In the genomic region with DNA sequence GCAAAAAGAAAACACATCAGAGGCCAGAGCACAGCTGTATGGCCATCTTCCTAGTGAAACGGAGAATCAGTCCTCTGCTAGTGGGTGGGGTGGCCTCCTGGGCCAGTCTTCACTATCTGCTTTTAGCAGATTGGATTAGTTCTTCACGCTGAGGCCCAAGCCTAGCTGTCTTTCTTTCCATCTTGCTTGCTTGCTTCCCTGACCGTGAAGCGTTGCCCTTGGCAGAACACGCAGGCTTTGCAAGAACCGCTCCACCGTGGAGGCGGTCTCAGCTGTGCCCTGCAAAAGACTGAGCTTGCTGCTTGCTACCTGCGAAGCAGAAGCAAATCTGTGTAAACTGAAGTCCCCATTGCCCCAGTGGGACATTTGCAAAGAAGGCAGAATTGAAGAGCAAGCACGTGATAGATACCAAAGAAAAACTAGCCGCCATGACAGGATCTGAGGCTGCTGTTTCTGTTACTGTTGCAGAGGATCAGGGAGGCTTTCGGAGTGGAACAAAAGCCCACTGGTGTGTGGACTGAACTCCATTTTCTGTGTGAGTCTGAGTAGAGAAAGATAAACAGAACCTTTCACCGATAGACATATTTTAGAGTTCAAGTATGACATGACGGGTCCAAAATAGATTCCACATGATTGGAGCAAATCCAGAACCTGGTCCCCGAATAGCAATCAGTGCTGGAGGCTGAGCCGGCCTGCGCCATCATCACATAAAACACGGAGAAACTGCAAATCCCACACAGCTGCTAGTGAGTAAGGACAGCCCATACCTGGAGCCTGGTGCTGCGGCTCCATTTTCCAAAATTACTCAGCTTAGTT, we compare ENCODE assay signal across 9 mouse cellular contexts.
DNase-seq lines count a peak whose midpoint lies in the region; ATAC-seq lines count a peak whose summit lies in the region.
"Had no signal": no experiment of that assay in that cellular context is flagged by ENCODE, and none has a peak within 500 bp of the region (broad histone marks: within the 10 kb centered on the region; RNA-seq: fewer than 3 reads in every experiment).

No protein-coding gene starts in this region.

- no peaks in the 10 kb centered on the region for H3K27me3 ChIP-seq in embryonic facial prominence, embryonic 12.5 days
- H3K27me3 ChIP-seq: Patski had no signal

- peaks cover 21% of the 10 kb centered on the region; the same call in 1 of the 2 replicates for H3K4me1 ChIP-seq in embryonic facial prominence, embryonic 12.5 days

- intact Hi-C loops in left cerebral cortex, postnatal 36 days (cut with DNase I) = no loop called here

- DNase-seq in left cerebral cortex, postnatal 36 days (ENCODE audit: low spot score in 2 of 2) = peak; percentile 7 to 8
- no peak for DNase-seq in left cerebral cortex, adult 8-10 months (ENCODE audit: low spot score in 2 of 2)
- DNase-seq in gastrocnemius, postnatal 25 days = peak; percentile 38
- DNase-seq in kidney, postnatal 10 days = peak; percentile 15
- DNase-seq in urinary bladder, postnatal 25 days (ENCODE audit: low spot score) = no peak
- DNase-seq in layer of hippocampus, postnatal 25 days (ENCODE audit: extremely low spot score in 1 of 2, low spot score in 1 of 2) = no peak
- no peak for DNase-seq in layer of hippocampus, postnatal 14 days (ENCODE audit: low spot score in 2 of 2)

- no peak overlapping the region for H3K4me3 ChIP-seq in embryonic facial prominence, embryonic 12.5 days

- peak overlapping the region; percentile 86 for H3K27ac ChIP-seq in embryonic facial prominence, embryonic 12.5 days

- no peaks in the 10 kb centered on the region for H3K9me3 ChIP-seq in embryonic facial prominence, embryonic 12.5 days

- no peak overlapping the region for H3K4me2 ChIP-seq in embryonic facial prominence, embryonic 12.5 days (replicated peaks)

- no peak overlapping the region for H3K9ac ChIP-seq in embryonic facial prominence, embryonic 12.5 days

- 61% methylated on average over 19 of the region's 19 CpGs for WGBS in embryonic facial prominence, embryonic 12.5 days

- ATAC-seq in embryonic facial prominence, embryonic 12.5 days (ENCODE audit: insufficient number of reproducible peaks, insufficient read depth, low FRiP score, low TSS enrichment) = peak; percentile 84
- ATAC-seq: Patski had no signal

- no peaks in the 10 kb centered on the region for H3K36me3 ChIP-seq in embryonic facial prominence, embryonic 12.5 days

Comparison
In these comparisons a context has a peak if more than half of its experiments do, and no peak if none do; other contexts are left out.
1. DNase-seq: peak in left cerebral cortex, postnatal 36 days (2 of 2), gastrocnemius, postnatal 25 days (single experiment) and kidney, postnatal 10 days (single experiment); none in left cerebral cortex, adult 8-10 months (0 of 2), urinary bladder, postnatal 25 days (single experiment), layer of hippocampus, postnatal 25 days (0 of 2) and layer of hippocampus, postnatal 14 days (0 of 2).